Mouse (Mus musculus) left cerebral cortex, adult 2 months (tissue): ENCODE measurements at regions not wholly inside any gene's neighbourhood (a gene's known extent, or its start where the extent isn't known, plus 50 kb on each side); places are given as distances from the start of the nearest gene placed in this dataset.

Source experiments
- DNase-seq, 2 experiments: peaks; one replicate each; pipeline ENCODE4 v3.0.0; 2021 to 2022; ENCODE audit warnings: low spot score in 2 of 2, mixed read lengths in 1 of 2; ENCODE audit errors: extremely low spot score in 1 of 2
- H3K27ac ChIP-seq: fragments of 200-600 bp; 2 replicates; pipeline ENCODE4 v1.8.1; 2022
- H3K4me3 ChIP-seq: fragments of 200-600 bp; 2 replicates; pipeline ENCODE4 v1.8.1; 2022
- CTCF ChIP-seq: fragments of 200-600 bp; IDR thresholded peaks from 2 replicates; pipeline ENCODE4 v1.8.1; 2022; ENCODE audit warnings: antibody characterized with exemption, mild to moderate bottlenecking, moderate library complexity
- intact Hi-C: fragments of 180-260 bp; cut with DNase I; formaldehyde crosslinking; loops from one replicate; pipeline ENCODE4 v1.15.1; 2025

- TF ChIP-seq CTCF, result no peak
- no peak overlapping the region for H3K4me3 ChIP-seq
Measured at GRCm38 (mm10) chr2:169388569-169388968, 199.0 kb downstream of the Gm11011 start.

DNA sequence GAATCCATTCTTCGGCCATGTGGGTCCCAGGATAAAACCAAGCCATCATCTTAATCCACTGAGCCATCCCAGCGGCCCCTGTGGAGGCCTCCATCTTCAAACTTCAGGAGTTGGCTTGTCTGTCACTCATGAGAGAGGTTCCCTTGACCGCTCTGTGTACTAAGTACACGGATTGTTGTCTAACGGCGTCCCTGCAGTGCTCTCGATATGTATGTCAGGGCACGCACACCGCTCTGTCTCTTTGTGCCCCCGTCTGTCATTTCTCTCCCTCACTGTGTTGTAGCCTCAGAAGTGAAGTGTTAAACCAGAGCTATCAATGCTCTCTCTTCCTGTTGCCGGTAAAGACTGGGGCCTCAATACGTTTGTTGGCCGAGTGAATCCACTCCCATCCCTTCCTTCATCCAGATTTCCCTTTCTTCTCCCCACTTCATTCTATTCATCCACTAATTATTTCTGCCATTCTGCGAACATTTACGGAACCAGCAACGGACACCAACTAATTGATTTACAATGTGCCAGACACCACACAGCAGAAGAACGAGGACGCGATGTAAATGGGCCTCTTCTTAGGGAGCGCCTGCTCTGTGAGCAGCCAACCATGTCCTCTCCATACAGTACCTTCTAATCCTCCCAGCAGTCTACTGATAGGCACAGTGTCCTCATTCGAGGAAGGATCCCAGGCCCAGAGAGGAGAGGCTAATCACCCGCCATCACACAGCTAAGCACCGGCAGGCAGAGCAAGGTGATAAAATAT, 199.6 kb downstream of the Gm11011 start:
- DNase-seq, result no peak
- no peak overlapping the region for H3K4me3 ChIP-seq
- no peak overlapping the region for H3K27ac ChIP-seq
- intact Hi-C loops, result no loop called here
- no peak for TF ChIP-seq CTCF

More at GRCm38 (mm10) chr2:169388569-169388968, 199.0 kb downstream of the Gm11011 start:
- H3K27ac ChIP-seq, result no peak overlapping the region
- intact Hi-C loops, result no loop called here
- DNase-seq, result no peak

GRCm38 (mm10) chr2:169383701-169384100, 203.8 kb downstream of the Gm11011 start:
- no peak overlapping the region for H3K27ac ChIP-seq
- intact Hi-C loops, result no loop called here
- H3K4me3 ChIP-seq, result no peak overlapping the region
- no peak for TF ChIP-seq CTCF
- DNase-seq, result no peak

GRCm38 (mm10) chr2:169373069-169373468, 214.5 kb downstream of the Gm11011 start:
- TF ChIP-seq CTCF, result no peak
- intact Hi-C loops, result no loop called here
- no peak overlapping the region for H3K27ac ChIP-seq
- no peak for DNase-seq
- no peak overlapping the region for H3K4me3 ChIP-seq

GRCm38 (mm10) chr2:169365046-169365445, 222.5 kb downstream of the Gm11011 start:
- DNase-seq, result no peak
- no peak for TF ChIP-seq CTCF
- intact Hi-C loops, result no loop called here
- Histone ChIP-seq H3K27ac (no peak overlapping the region), H3K4me3 (no peak overlapping the region)

- H3K27ac ChIP-seq, result no peak overlapping the region
- intact Hi-C loops, result no loop called here
- peak; percentile 13 to 19 for DNase-seq
- H3K4me3 ChIP-seq, result no peak overlapping the region
- TF ChIP-seq CTCF, result peak; percentile 44
Measured at GRCm38 (mm10) chr2:169360272-169360671, 227.3 kb downstream of the Gm11011 start.

DNA sequence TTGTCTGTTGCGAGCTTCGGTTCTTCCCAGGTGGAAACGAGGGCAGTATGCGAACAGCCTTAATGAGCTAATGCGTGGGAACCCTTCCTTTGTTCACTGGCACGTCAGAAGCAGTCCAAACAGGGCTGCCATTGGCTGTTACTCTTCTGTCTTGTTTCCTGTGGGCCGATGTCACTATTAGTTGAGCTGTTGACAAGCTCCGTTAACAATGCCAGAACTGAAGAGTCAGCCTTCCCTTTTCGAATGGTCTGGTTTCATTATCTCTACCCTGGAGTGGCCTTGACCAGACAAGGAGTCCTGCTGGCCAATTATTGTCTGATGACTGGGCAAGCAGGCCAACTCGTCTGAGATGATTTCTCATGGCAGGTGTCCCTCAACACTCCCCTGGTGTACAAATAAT, 230.1 kb downstream of the Gm11011 start:
- intact Hi-C loops, result no loop called here
- Histone ChIP-seq H3K4me3 (no peak overlapping the region), H3K27ac (no peak overlapping the region)
- TF ChIP-seq CTCF, result no peak
- no peak for DNase-seq

GRCm38 (mm10) chr2:169351547-169351946, 236.0 kb downstream of the Gm11011 start:
- no peak for DNase-seq
- no peak for TF ChIP-seq CTCF
- intact Hi-C loops, result no loop called here
- no peak overlapping the region for H3K4me3 ChIP-seq
- no peak overlapping the region for H3K27ac ChIP-seq

DNA sequence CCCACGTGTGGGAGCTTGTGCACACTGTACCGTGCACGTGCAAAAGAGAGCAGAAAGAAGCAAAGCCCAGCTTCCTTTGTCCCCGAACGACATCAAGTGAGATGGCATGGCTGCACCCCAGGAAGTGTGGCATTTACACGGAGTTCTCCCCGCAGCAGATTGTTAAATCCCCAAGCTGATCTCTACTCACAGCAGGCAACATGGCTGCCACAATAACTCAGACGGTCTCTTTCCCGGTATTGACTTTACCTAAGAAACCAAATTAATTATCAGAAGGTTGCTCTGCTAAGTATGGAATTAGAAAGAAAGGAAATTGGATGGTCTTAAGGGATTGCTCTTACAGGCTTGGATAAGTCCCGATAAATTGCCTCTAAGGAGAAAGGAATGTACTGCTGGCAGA, 241.4 kb downstream of the Gm11011 start:
- Histone ChIP-seq H3K27ac (no peak overlapping the region), H3K4me3 (no peak overlapping the region)

GRCm38 (mm10) chr2:169319521-169319920, 268.0 kb downstream of the Gm11011 start:
- no peak overlapping the region for H3K27ac ChIP-seq
- H3K4me3 ChIP-seq, result no peak overlapping the region
- intact Hi-C loops, result loop anchor here (1.0 to 5.0 kb wide), 2 partner anchors 182 to 280 kb away; no protein-coding TSS in a partner anchor
- DNase-seq, result peak; percentile 30 to 47
- no peak; the same call in none of the 2 replicates for TF ChIP-seq CTCF

More for the DNA sequence above, 241.4 kb downstream of the Gm11011 start:
- TF ChIP-seq CTCF, result no peak
- intact Hi-C loops, result no loop called here
- no peak for DNase-seq

DNA sequence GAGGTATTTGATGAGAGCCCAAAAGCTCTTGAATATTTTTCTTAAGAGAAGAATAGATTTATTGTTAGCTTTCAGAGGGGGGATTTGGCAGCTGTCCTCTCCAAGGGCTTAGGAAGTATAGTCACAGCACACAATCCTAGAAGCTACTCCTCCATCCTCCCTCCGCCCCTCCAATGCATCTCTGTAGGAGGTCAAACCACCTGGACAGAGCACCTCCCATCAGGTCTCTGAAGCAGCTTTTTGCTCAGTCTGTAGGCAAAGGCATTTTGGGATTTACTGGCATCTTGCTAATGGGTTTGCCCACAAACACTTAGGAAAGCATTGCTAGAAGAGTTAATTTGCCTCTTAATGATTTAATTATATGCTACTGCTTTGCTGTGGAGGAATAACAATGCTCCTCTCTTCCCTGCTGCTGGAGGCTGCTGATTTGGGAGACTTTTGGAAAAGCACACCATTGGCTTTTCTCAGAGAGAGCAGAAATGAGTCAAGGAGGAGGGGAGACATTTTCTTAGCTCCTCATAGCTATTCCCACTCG, 273.1 kb downstream of the Gm11011 start:
- no peak overlapping the region for H3K27ac ChIP-seq
- no peak for TF ChIP-seq CTCF
- no peak for DNase-seq
- H3K4me3 ChIP-seq, result no peak overlapping the region
- intact Hi-C loops, result no loop called here

DNA sequence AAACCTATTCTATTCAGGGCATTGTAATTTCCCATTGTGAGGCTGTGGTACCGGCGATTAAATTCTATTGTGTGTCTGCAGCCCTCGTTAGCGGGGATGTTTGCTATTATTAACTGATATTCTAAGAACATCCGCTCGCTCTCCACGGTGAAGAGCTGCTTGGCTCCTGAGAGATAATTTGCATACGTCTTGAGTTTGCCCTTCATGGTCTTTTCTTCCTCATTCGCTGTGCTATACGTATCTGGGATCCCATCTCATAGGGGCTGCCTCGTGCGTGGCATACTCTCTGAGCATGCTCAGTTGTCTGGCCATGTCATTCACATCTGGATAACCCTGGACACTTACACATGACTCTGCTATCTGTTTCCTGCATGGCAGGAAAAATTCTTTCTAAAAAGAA, 275.7 kb downstream of the Gm11011 start:
- intact Hi-C loops, result no loop called here
- H3K4me3 ChIP-seq, result no peak overlapping the region
- TF ChIP-seq CTCF, result no peak
- H3K27ac ChIP-seq, result no peak overlapping the region
- no peak for DNase-seq

- no peak overlapping the region for H3K4me3 ChIP-seq
- no peak overlapping the region for H3K27ac ChIP-seq
- no peak for DNase-seq
- TF ChIP-seq CTCF, result no peak
- intact Hi-C loops, result no loop called here
Measured at GRCm38 (mm10) chr2:169311356-169311755, 276.2 kb downstream of the Gm11011 start.
